Mouse (Mus musculus) bone marrow, adult 2 months (tissue): Measurements from ENCODE around the gene 1700067P10Rik.

Experiments
- CTCF ChIP-seq: fragments of 200-500 bp; IDR thresholded peaks from 2 replicates; pipeline ENCODE4 v1.5.1; 2011; ENCODE audit warnings: low read length, control low read depth; ENCODE audit not compliant: control insufficient read depth, insufficient read depth
- POLR2A ChIP-seq: fragments of 200-500 bp; IDR thresholded peaks from 2 replicates; pipeline ENCODE4 v1.6.1; 2011; ENCODE audit warnings: low read depth, mild to moderate bottlenecking, control low read depth, low read length, borderline replicate concordance; ENCODE audit not compliant: control insufficient read depth

- no peak for TF ChIP-seq CTCF
- no peak for TF ChIP-seq POLR2A
Observed at GRCm38 (mm10) chr17:48043154-48043880, 45.8 kb upstream of the 1700067P10Rik start.
